Mouse (Mus musculus) spleen, postnatal 10 days (tissue): Measurements from ENCODE around the gene Pde4d.

Experiments used
- DNase-seq, 2 experiments: peaks; one replicate each; pipeline ENCODE4 v3.0.0; 2021 to 2022; ENCODE audit warnings: low spot score in 2 of 2

Gene Pde4d

GRCm38 (mm10) chr13:109402396-109402795 lies 952.6 kb downstream of the Pde4d start:
- DNase-seq = no peak

- DNase-seq = no peak
Measured at GRCm38 (mm10) chr13:109402936-109403335, 953.2 kb downstream of the Pde4d start.

- DNase-seq = no peak
Measured at GRCm38 (mm10) chr13:109406341-109406740, 956.6 kb downstream of the Pde4d start.

GRCm38 (mm10) chr13:109407371-109407770 lies 957.6 kb downstream of the Pde4d start:
- no peak for DNase-seq

GRCm38 (mm10) chr13:109420426-109420825 lies 970.7 kb downstream of the Pde4d start:
- no peak for DNase-seq

GRCm38 (mm10) chr13:109424906-109425305 lies 975.2 kb downstream of the Pde4d start:
- no peak for DNase-seq

GRCm38 (mm10) chr13:109425548-109425947 lies 975.8 kb downstream of the Pde4d start:
- no peak for DNase-seq

GRCm38 (mm10) chr13:109426058-109426457 lies 976.3 kb downstream of the Pde4d start:
- no peak for DNase-seq

GRCm38 (mm10) chr13:109427541-109427940 lies 977.8 kb downstream of the Pde4d start:
- DNase-seq = no peak

- DNase-seq = no peak
Measured at GRCm38 (mm10) chr13:109429544-109429943, 979.8 kb downstream of the Pde4d start.

GRCm38 (mm10) chr13:109437231-109437776 lies 987.6 kb downstream of the Pde4d start:
- DNase-seq = no peak

- no peak for DNase-seq
Measured at GRCm38 (mm10) chr13:109439436-109440161, 989.9 kb downstream of the Pde4d start.

- DNase-seq = peak in 1 of 2 experiments; percentile 46
Measured at GRCm38 (mm10) chr13:109440331-109440730, 990.6 kb downstream of the Pde4d start.

- peak; percentile 25 to 65 for DNase-seq
Measured at GRCm38 (mm10) chr13:109440881-109441280, 991.1 kb downstream of the Pde4d start.

- no peak for DNase-seq
Measured at GRCm38 (mm10) chr13:109441401-109441973, 991.7 kb downstream of the Pde4d start.

GRCm38 (mm10) chr13:109446138-109446537 lies 996.4 kb downstream of the Pde4d start:
- DNase-seq = no peak

- DNase-seq = no peak
Measured at GRCm38 (mm10) chr13:109448121-109448520, 998.4 kb downstream of the Pde4d start.

- DNase-seq = no peak
Measured at GRCm38 (mm10) chr13:109474344-109474743, 1024.6 kb downstream of the Pde4d start.

- DNase-seq = no peak
Measured at GRCm38 (mm10) chr13:109481446-109481845, 1031.7 kb downstream of the Pde4d start.

GRCm38 (mm10) chr13:109486166-109486565 lies 1036.4 kb downstream of the Pde4d start:
- no peak for DNase-seq

GRCm38 (mm10) chr13:109487378-109487777 lies 1037.6 kb downstream of the Pde4d start:
- DNase-seq = no peak

GRCm38 (mm10) chr13:109490853-109491252 lies 1041.1 kb downstream of the Pde4d start:
- no peak for DNase-seq

GRCm38 (mm10) chr13:109491829-109492228 lies 1042.1 kb downstream of the Pde4d start:
- no peak for DNase-seq
